In the genomic region with DNA sequence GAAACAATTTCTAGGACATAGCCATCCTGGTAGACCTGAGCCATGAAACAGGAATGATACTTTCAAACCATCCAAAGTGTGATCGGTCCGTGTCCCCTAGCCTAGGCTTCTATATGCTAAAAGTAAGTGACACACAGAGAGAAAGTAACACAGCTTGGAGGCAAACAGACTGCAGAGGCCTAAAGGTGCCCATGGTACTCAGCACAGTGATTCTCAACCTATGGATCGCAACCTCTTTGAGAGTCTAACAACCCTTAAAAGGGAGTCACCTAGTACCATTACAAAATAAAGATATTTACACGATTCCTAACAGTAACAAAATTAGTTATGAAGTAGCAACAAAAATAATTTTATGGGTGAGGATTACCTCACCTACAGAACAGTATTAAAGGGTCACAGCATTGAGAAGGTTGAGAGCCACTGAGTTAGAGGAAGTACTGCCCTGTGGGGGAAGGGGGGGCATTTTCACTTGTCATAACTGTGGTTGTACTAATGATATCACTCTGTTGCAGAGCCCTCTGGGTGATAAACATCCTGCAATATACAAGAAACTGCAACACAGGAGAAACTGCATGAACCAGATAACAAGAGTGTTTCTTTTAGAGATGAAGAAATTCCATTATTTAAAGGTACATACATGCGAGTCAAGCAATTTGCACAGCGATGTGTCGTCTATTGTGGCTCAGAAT, we compare ENCODE assay signal across 1 mouse cellular context.
A peak's percentile ranks its signal among the peaks of the same experiment; 100 is the strongest.
TF ChIP-seq lines count a peak whose summit lies in the region.

No protein-coding gene starts in this region.

TF ChIP-seq in MEL, 35 proteins besides CTCF, POLR2A, EP300 and RAD21 (continued from another document):
- TF ChIP-seq USF2 (IDR thresholded peaks at IDR 0.05; ENCODE audit: borderline replicate concordance in 1 of 2, insufficient read depth in 1 of 2, low read depth in 1 of 2, low read length in 2 of 2) (no peak), ZMIZ1 (IDR thresholded peaks at IDR 0.05; ENCODE audit: low read depth, low read length) (0 out of 2 replicates have a peak, but pooled peaks have one; percentile 35), GABPA (IDR thresholded peaks at IDR 0.05; ENCODE audit: low read depth, low read length) (no peak; the same call in 1 of the 2 replicates), ZC3H11A (IDR thresholded peaks at IDR 0.05; ENCODE audit: low read depth, low read length) (no peak), BHLHE40 (IDR thresholded peaks at IDR 0.05; ENCODE audit: borderline replicate concordance, low read depth, low read length) (peak; percentile 67; the same call in 1 of the 2 replicates), TBP (IDR thresholded peaks at IDR 0.05; ENCODE audit: low read depth, low read length) (no peak), HCFC1 (IDR thresholded peaks at IDR 0.05; ENCODE audit: low read depth, low read length) (peak; percentile 49; the same call in 1 of the 2 replicates), TAL1 (IDR thresholded peaks at IDR 0.05; ENCODE audit: low read length) (peak; percentile 99), CHD2 (IDR thresholded peaks at IDR 0.05; ENCODE audit: low read length) (peak; percentile 78), GATA1 (IDR thresholded peaks at IDR 0.05; ENCODE audit: low read depth, low read length) (peak; percentile 100), POLR2AphosphoS5 (IDR thresholded peaks at IDR 0.05; ENCODE audit: borderline replicate concordance, low read depth, low read length) (no peak), MEF2A (IDR thresholded peaks at IDR 0.05; ENCODE audit: extremely low read depth, insufficient replicate concordance, low read depth, low read length, poor library complexity, severe bottlenecking) (0 out of 2 replicates have a peak, but pooled peaks have one; percentile 11), USF1 (IDR thresholded peaks at IDR 0.05; ENCODE audit: low read depth, low read length) (no peak), E2F4 (IDR thresholded peaks at IDR 0.05; ENCODE audit: borderline replicate concordance, low read depth, low read length) (no peak), MYB (IDR thresholded peaks at IDR 0.05; ENCODE audit: low read depth, low read length) (peak; percentile 90), MXI1 (IDR thresholded peaks at IDR 0.05; ENCODE audit: low read depth, low read length) (no peak)
